Mouse (Mus musculus) ES-E14 (cell line): Measurements from ENCODE around the gene Bud31. TPM values are rescaled to one million over a fixed set of nuclear protein-coding genes. Genes with fewer than 3 reads are reported as not detected.
"Not testable (repeated sequence)": the region's sequence is repeated elsewhere in the genome, so short reads cannot be mapped to it uniquely, and the experiment has no call there.

Experiments used
- DNase-seq: peaks from one replicate; pipeline ENCODE4 v3.0.0-alpha.2; 2013; ENCODE audit warnings: low read depth, low spot score
- H3K27ac ChIP-seq: 2 replicates; pipeline ENCODE4 v1.5.1; 2012; ENCODE audit warnings: low read depth, mild to moderate bottlenecking, low read length, moderate library complexity, mixed read lengths; ENCODE audit not compliant: poor library complexity, insufficient read depth, severe bottlenecking
- H3K36me3 ChIP-seq: 2 replicates; pipeline ENCODE4 v1.6.1; 2012; ENCODE audit warnings: mild to moderate bottlenecking, low read length, moderate library complexity, mixed read lengths; ENCODE audit not compliant: control insufficient read depth, poor library complexity, insufficient read depth, severe bottlenecking
- H3K4me1 ChIP-seq, 2 experiments: fragments of 150-350 bp in 1 of 2; sonication (generic) in 1 of 2; 2 replicates each; pipeline ENCODE4 v1.6.1; 2012; ENCODE audit warnings: low read length in 2 of 2, mild to moderate bottlenecking in 1 of 2, mixed read lengths in 1 of 2; ENCODE audit not compliant: control insufficient read depth in 2 of 2, insufficient read depth in 2 of 2, poor library complexity in 1 of 2
- H3K4me3 ChIP-seq, 2 experiments: fragments of 150-350 bp in 1 of 2; sonication (generic) in 1 of 2; 2 replicates each; pipeline ENCODE4 v1.5.1; 2012; ENCODE audit warnings: low read length in 2 of 2, low read depth in 1 of 2, mild to moderate bottlenecking in 1 of 2, mixed read lengths in 1 of 2; ENCODE audit not compliant: insufficient read depth in 1 of 2, poor library complexity in 1 of 2, severe bottlenecking in 1 of 2
- H3K9ac ChIP-seq: 2 replicates; pipeline ENCODE4 v1.6.1; 2012; ENCODE audit warnings: low read depth, mild to moderate bottlenecking, low read length, mixed read lengths; ENCODE audit not compliant: poor library complexity, insufficient read depth, severe bottlenecking
- H3K9me3 ChIP-seq: fragments of 150-350 bp; sonication (generic); 2 replicates; pipeline ENCODE4 v1.6.1; 2012; ENCODE audit warnings: low read depth, mild to moderate bottlenecking, low read length; ENCODE audit not compliant: control insufficient read depth, insufficient read depth
- CHD2 ChIP-seq: IDR thresholded peaks from 2 replicates; pipeline ENCODE4 v1.6.1; 2014; ENCODE audit warnings: mild to moderate bottlenecking, low read depth, low read length, inconsistent platforms
- HCFC1 ChIP-seq: IDR thresholded peaks from 2 replicates; pipeline ENCODE4 v1.6.1; 2012; ENCODE audit warnings: low read length, inconsistent platforms, borderline replicate concordance; ENCODE audit not compliant: insufficient read depth
- MAFK ChIP-seq: IDR thresholded peaks from 2 replicates; pipeline ENCODE4 v1.6.1; 2014; ENCODE audit warnings: mild to moderate bottlenecking, low read depth, low read length, inconsistent platforms; ENCODE audit not compliant: insufficient read depth
- ZC3H11A ChIP-seq: IDR thresholded peaks from 2 replicates; pipeline ENCODE4 v1.6.1; 2012; ENCODE audit warnings: low read depth, mild to moderate bottlenecking, inconsistent platforms, low read length, borderline replicate concordance
- ZNF384 ChIP-seq: IDR thresholded peaks from 2 replicates; pipeline ENCODE4 v1.6.1; 2012; ENCODE audit warnings: low read depth, low read length, inconsistent platforms
- in situ Hi-C, 2 experiments: fragments of 600-800 bp; cut with MboI; formaldehyde crosslinking; loops; one replicate each; pipeline ENCODE4 v1.15.1; 2025; ENCODE audit warnings: low sequenced_read_pairs in 2 of 2, inconsistent platforms in 1 of 2; ENCODE audit not compliant: unreplicated experiment in 2 of 2
- total RNA-seq: library from RNA; depleted of rRNA; stranded (reverse); fragments of 300-350 nt; gene quantifications from 2 replicates; pipeline ENCODE4 v1.2.3, GENCODE M21; 2012

Bud31 gene
- total RNA-seq, 1 experiment, result 168 TPM

- no peak for DNase-seq
- TF ChIP-seq CHD2 (no peak), ZNF384 (no peak), HCFC1 (no peak), ZC3H11A (no peak), MAFK (no peak)
Measured at GRCm38 (mm10) chr5:145123396-145123795, 16.8 kb upstream of the Bud31 start.

GRCm38 (mm10) chr5:145126580-145126979 lies 13.6 kb upstream of the Bud31 start:
- no peak overlapping the region for H3K4me3 ChIP-seq
- in situ Hi-C loops, result no loop called here
- TF ChIP-seq HCFC1 (no peak), CHD2 (no peak), MAFK (no peak), ZNF384 (no peak), ZC3H11A (no peak)
- H3K27ac ChIP-seq, result no peak overlapping the region
- peaks cover 69% of the 10 kb centered on the region for H3K36me3 ChIP-seq
- no peaks in the 10 kb centered on the region for H3K9me3 ChIP-seq
- H3K4me1 ChIP-seq, result no peaks in the 10 kb centered on the region; a peak in 1 of 4 replicates
- H3K9ac ChIP-seq, result no peak overlapping the region
- DNase-seq, result no peak

More at GRCm38 (mm10) chr5:145123396-145123795, 16.8 kb upstream of the Bud31 start:
- H3K9me3 ChIP-seq, result no peaks in the 10 kb centered on the region
- in situ Hi-C loops, result no loop called here
- peaks cover 46% of the 10 kb centered on the region for H3K36me3 ChIP-seq
- H3K27ac ChIP-seq, result no peak overlapping the region
- peaks cover 0 to 3% of the 10 kb centered on the region in 2 experiments; a peak in 2 of 4 replicates for H3K4me1 ChIP-seq
- H3K4me3 ChIP-seq, result no peak overlapping the region
- H3K9ac ChIP-seq, result no peak overlapping the region

- Histone ChIP-seq H3K27ac (no peak overlapping the region), H3K9me3 (no peaks in the 10 kb centered on the region), H3K4me1 (peaks cover 0 to 4% of the 10 kb centered on the region in 2 experiments; a peak in 1 of 4 replicates), H3K36me3 (peaks cover 79% of the 10 kb centered on the region), H3K9ac (no peak overlapping the region), H3K4me3 (no peak overlapping the region)
- in situ Hi-C loops, result no loop called here
- no peak for DNase-seq
- TF ChIP-seq CHD2 (no peak), HCFC1 (no peak), ZNF384 (no peak), ZC3H11A (no peak), MAFK (no peak)
Measured at GRCm38 (mm10) chr5:145129124-145129523, 11.0 kb upstream of the Bud31 start.

GRCm38 (mm10) chr5:145129773-145130172 lies 10.4 kb upstream of the Bud31 start:
- H3K9me3 ChIP-seq, H3K4me3 ChIP-seq, H3K27ac ChIP-seq, H3K9ac ChIP-seq, in situ Hi-C loops, H3K4me1 ChIP-seq, DNase-seq: not testable (repeated sequence)
- peaks cover 79% of the 10 kb centered on the region for H3K36me3 ChIP-seq

- TF ChIP-seq ZC3H11A, result no peak
- TF ChIP-seq HCFC1, result no peak
- TF ChIP-seq CHD2, result no peak
- TF ChIP-seq MAFK, result no peak
- no peak for TF ChIP-seq ZNF384
- in situ Hi-C loops, result no loop called here
- H3K36me3 ChIP-seq, result peaks cover 77% of the 10 kb centered on the region
- H3K9me3 ChIP-seq, result no peaks in the 10 kb centered on the region
- H3K4me3 ChIP-seq, result no peak overlapping the region
- H3K9ac ChIP-seq, result no peak overlapping the region
- H3K27ac ChIP-seq, result no peak overlapping the region
- H3K4me1 ChIP-seq, result peaks cover 0 to 4% of the 10 kb centered on the region in 2 experiments; a peak in 1 of 4 replicates
- DNase-seq, result no peak
Measured at GRCm38 (mm10) chr5:145130191-145130590, 10.0 kb upstream of the Bud31 start.
